Comparison of ENCODE assay signal across 8 mouse cellular contexts in genomic region chr1:37300650-37301049, GRCm38 (mm10). TPM values are rescaled to one million over a fixed set of nuclear protein-coding genes. Genes with fewer than 3 reads are reported as not detected.
DNase-seq lines count a peak whose midpoint lies in the region; ATAC-seq and TF ChIP-seq lines count a peak whose summit lies in the region.

No protein-coding gene starts in this region.

- H3K36me3 ChIP-seq in ES-Bruce4 (ENCODE audit: control insufficient read depth, insufficient read depth, low read length, poor library complexity, severe bottlenecking), result no peaks in the 10 kb centered on the region
- H3K36me3 ChIP-seq in forebrain, postnatal 0 days (ENCODE audit: insufficient read depth), result no peaks in the 10 kb centered on the region
- H3K36me3 ChIP-seq in liver, embryonic 14.5 days (replicated peaks; ENCODE audit: control insufficient read depth, insufficient read depth, low read depth), result no peaks in the 10 kb centered on the region

- H3K27ac ChIP-seq in ES-Bruce4 (ENCODE audit: insufficient read depth, low read length), result no peak overlapping the region
- peak overlapping the region; percentile 62; the same call in 1 of the 2 replicates for H3K27ac ChIP-seq in forebrain, postnatal 0 days (ENCODE audit: low read depth, low read length)
- H3K27ac ChIP-seq in liver, embryonic 14.5 days, result no peak overlapping the region

- 63% methylated on average over 5 of the region's 5 CpGs for WGBS in forebrain, postnatal 0 days
- 25% methylated on average over 5 of the region's 5 CpGs for WGBS in liver, embryonic 14.5 days (ENCODE audit: insufficient replicate concordance)

- no peak for ATAC-seq in forebrain, postnatal 0 days
- ATAC-seq in liver, embryonic 14.5 days (ENCODE audit: insufficient read depth), result no peak
- ATAC-seq in erythroid progenitor cell, adult 5-6 weeks (replicated peaks; ENCODE audit: low FRiP score, poor library complexity, severe bottlenecking), result no peak

- H3K4me2 ChIP-seq in forebrain, postnatal 0 days (ENCODE audit: low read depth), result peak overlapping the region; percentile 66
- peak overlapping the region; percentile 63 for H3K4me2 ChIP-seq in liver, embryonic 14.5 days (ENCODE audit: low read depth)

- TF ChIP-seq CTCF in ES-Bruce4 (IDR thresholded peaks at IDR 0.05; ENCODE audit: low read depth, low read length), result no peak
- TF ChIP-seq CTCF in forebrain, postnatal 0 days (IDR thresholded peaks at IDR 0.05; ENCODE audit: low read depth), result no peak
- no peak for TF ChIP-seq CTCF in liver, embryonic 14.5 days (IDR thresholded peaks at IDR 0.05; ENCODE audit: low read depth)

- peak; percentile 91 for DNase-seq in heart, adult 11 months
- DNase-seq in heart, postnatal 36 days, result no peak
- DNase-seq in forebrain, postnatal 0 days, result no peak
- peak in 1 of 3 experiments; percentile 17 for DNase-seq in liver, embryonic 14.5 days (ENCODE audit: low read depth in 3 of 3, low spot score in 3 of 3)
- peak; percentile 63 for DNase-seq in naive thymus-derived CD4-positive, alpha-beta T cell, adult 2 months (ENCODE audit: low read depth)
- no peak for DNase-seq in embryo, embryonic 9.5 days (ENCODE audit: extremely low spot score)

- peak overlapping the region; percentile 87 for H3K4me3 ChIP-seq in ES-Bruce4 (ENCODE audit: low read depth, low read length)
- peak overlapping the region; percentile 63 for H3K4me3 ChIP-seq in forebrain, postnatal 0 days (ENCODE audit: low read depth, low read length)
- H3K4me3 ChIP-seq in liver, embryonic 14.5 days (ENCODE audit: insufficient read depth in 1 of 2, low read depth in 2 of 2, low read length in 2 of 2), result peak overlapping the region; percentile 55 to 67

- peak overlapping the region; percentile 71; the same call in 1 of the 2 replicates for H3K9ac ChIP-seq in ES-Bruce4 (ENCODE audit: low read depth, poor library complexity, severe bottlenecking)
- H3K9ac ChIP-seq in forebrain, postnatal 0 days, result peak overlapping the region; percentile 80
- H3K9ac ChIP-seq in liver, embryonic 14.5 days (replicated peaks), result peak overlapping the region; percentile 0; the same call in 1 of the 2 replicates

- no peaks in the 10 kb centered on the region for H3K4me1 ChIP-seq in ES-Bruce4 (ENCODE audit: control insufficient read depth, insufficient read depth, low read length)
- H3K4me1 ChIP-seq in forebrain, postnatal 0 days (ENCODE audit: insufficient read depth), result peaks cover 7% of the 10 kb centered on the region; the same call in 1 of the 2 replicates
- H3K4me1 ChIP-seq in liver, embryonic 14.5 days (replicated peaks; ENCODE audit: control insufficient read depth in 2 of 2, insufficient read depth in 2 of 2, low read length in 1 of 2), result peaks cover 3 to 11% of the 10 kb centered on the region in 2 experiments; a peak in 2 of 4 replicates

- no peaks in the 10 kb centered on the region for H3K9me3 ChIP-seq in ES-Bruce4 (replicated peaks; ENCODE audit: control insufficient read depth, insufficient read depth, low read length, poor library complexity, severe bottlenecking)
- H3K9me3 ChIP-seq in forebrain, postnatal 0 days (ENCODE audit: low read length), result no peaks in the 10 kb centered on the region
- no peaks in the 10 kb centered on the region for H3K9me3 ChIP-seq in liver, embryonic 14.5 days (ENCODE audit: control insufficient read depth, low read length)

- intact Hi-C loops in heart, postnatal 36 days (cut with DNase I), result loop anchor here (5.0 kb wide), 1 partner anchor 47 kb away; no protein-coding TSS in a partner anchor

- peaks cover 4% of the 10 kb centered on the region; the same call in 1 of the 2 replicates for H3K27me3 ChIP-seq in ES-Bruce4 (ENCODE audit: control insufficient read depth, insufficient read depth, low read length, poor library complexity, severe bottlenecking)
- no peaks in the 10 kb centered on the region for H3K27me3 ChIP-seq in forebrain, postnatal 0 days (ENCODE audit: insufficient read depth, low read length)
- peaks cover 5% of the 10 kb centered on the region; the same call in 1 of the 2 replicates for H3K27me3 ChIP-seq in liver, embryonic 14.5 days (ENCODE audit: control insufficient read depth, insufficient read depth, low read length)

- TF ChIP-seq POLR2A in ES-Bruce4 (IDR thresholded peaks at IDR 0.05; ENCODE audit: insufficient read depth, low read length), result no peak

- no peak for TF ChIP-seq EP300 in ES-Bruce4 (IDR thresholded peaks at IDR 0.05; ENCODE audit: insufficient read depth, low read depth, low read length)
- TF ChIP-seq EP300 in liver, embryonic 14.5 days (IDR thresholded peaks at IDR 0.05; ENCODE audit: low read depth), result no peak

RNA-seq across cellular contexts. Expression of gene Inpp4a, which starts 1.0 kb away (rescaled TPM):
- 10 to 100 TPM; 17.0 to 19.8 TPM for total RNA-seq in heart, postnatal 36 days (2021)
- 8.8 and 9.3 TPM in 2 replicates for polyA plus RNA-seq in ES-Bruce4 (2011; ENCODE audit: insufficient read depth, insufficient read length, low read depth, missing spikeins)
- 34.3 and 41.2 TPM in 2 replicates for total RNA-seq in forebrain, postnatal 0 days (2014; rRNA removed)
- 52.0 and 72.1 TPM in 2 replicates for polyA plus RNA-seq in forebrain, postnatal 0 days (2015; fragmentation: Nextera tagmentation; extraction: Ambion mirVana)
- 1.4 and 1.7 TPM in 2 replicates for polyA plus RNA-seq in liver, embryonic 14.5 days (2012; rRNA removed)
- polyA plus RNA-seq in liver, embryonic 14.5 days (2014; fragmentation: Nextera tagmentation; extraction: Ambion mirVana), result 2.1 and 2.2 TPM in 2 replicates
- 2.9 and 6.7 TPM in 2 replicates for total RNA-seq in erythroid progenitor cell, adult 5-6 weeks (2015; ENCODE audit: low replicate concordance)
- 2.2 and 3.0 TPM in 2 replicates for total RNA-seq in erythroid progenitor cell, adult 5-6 weeks (2017; ENCODE audit: low replicate concordance)

Comparison
In these comparisons a context has a peak if more than half of its experiments do, and no peak if none do; other contexts are left out.
1. DNase-seq: peak in heart, adult 11 months (single experiment) and naive thymus-derived CD4-positive, alpha-beta T cell, adult 2 months (single experiment); none in heart, postnatal 36 days (0 of 2), forebrain, postnatal 0 days (single experiment) and embryo, embryonic 9.5 days (single experiment).
2. H3K9ac ChIP-seq: peak in every context shown above with its lines; median percentile 80 in forebrain, postnatal 0 days; 71 in ES-Bruce4; 0 in liver, embryonic 14.5 days.
3. Peak in every context shown above with its lines, with median percentiles within 50 percentile points of each other: H3K4me3 ChIP-seq.